Mouse (Mus musculus) kidney, embryonic 14.5 days (tissue): ENCODE measurements around the gene Ano4. TPM values are rescaled to one million over a fixed set of nuclear protein-coding genes. Genes with fewer than 3 reads are reported as not detected.
"Not testable (repeated sequence)": the region's sequence is repeated elsewhere in the genome, so short reads cannot be mapped to it uniquely, and the experiment has no call there.

ENCODE experiments used
- ATAC-seq: fragments of 200-750 bp; cut with Nextera tagmentation; 2 replicates; pipeline ENCODE4 v1.8.0; 2017; ENCODE audit warnings: moderate number of reproducible peaks, mild to moderate bottlenecking, moderate TSS enrichment, moderate library complexity; ENCODE audit not compliant: low FRiP score, low TSS enrichment
- H3K27ac ChIP-seq: fragments of 300-500 bp; sonication (generic); 2 replicates; pipeline ENCODE4 v1.5.1; 2014; ENCODE audit warnings: low read depth, mild to moderate bottlenecking, low read length, moderate library complexity, mixed read lengths
- H3K27me3 ChIP-seq: fragments of 300-500 bp; sonication (generic); 2 replicates; pipeline ENCODE4 v1.6.1; 2014; ENCODE audit warnings: mild to moderate bottlenecking, low read length; ENCODE audit not compliant: control insufficient read depth, insufficient read depth
- H3K36me3 ChIP-seq: fragments of 300-500 bp; sonication (generic); 2 replicates; pipeline ENCODE4 v1.6.1; 2014; ENCODE audit warnings: low read length, mixed read lengths; ENCODE audit not compliant: control insufficient read depth, insufficient read depth
- H3K4me1 ChIP-seq: fragments of 300-500 bp; sonication (generic); 2 replicates; pipeline ENCODE4 v1.6.1; 2014; ENCODE audit warnings: low read length, mixed read lengths; ENCODE audit not compliant: control insufficient read depth, insufficient read depth
- H3K4me2 ChIP-seq: fragments of 300-500 bp; sonication (generic); replicated peaks from 2 replicates; pipeline ENCODE4 v1.6.1; 2014; ENCODE audit warnings: low read depth, mild to moderate bottlenecking, low read length
- H3K4me3 ChIP-seq: fragments of 300-500 bp; sonication (generic); 2 replicates; pipeline ENCODE4 v1.5.1; 2014; ENCODE audit warnings: mild to moderate bottlenecking, low read length
- H3K9ac ChIP-seq: fragments of 300-500 bp; sonication (generic); 2 replicates; pipeline ENCODE4 v1.6.1; 2014; ENCODE audit warnings: low read depth, mild to moderate bottlenecking, low read length, moderate library complexity
- H3K9me3 ChIP-seq: fragments of 300-500 bp; sonication (generic); 2 replicates; pipeline ENCODE4 v1.6.1; 2016; ENCODE audit warnings: low read length; ENCODE audit not compliant: control insufficient read depth
- WGBS: fragments of 180-500 bp; shearing (Covaris S2); extraction: QIAGEN DNeasy Blood & Tissue Kit; methylation state at CpG from one replicate; pipeline ENCODE4 v1.1.7; 2014; 5-methylcytosine and 5-hydroxymethylcytosine counted together
- polyA plus RNA-seq: library from polyadenylated mRNA; unstranded; fragments of >200 nt; fragmentation: Nextera tagmentation; extraction: Ambion mirVana; gene quantifications from 2 replicates; pipeline ENCODE4 v1.2.1, GENCODE M21; 2014

The Ano4 gene
- polyA plus RNA-seq, 1 experiment from 2014 or later = 6.9 TPM

DNA sequence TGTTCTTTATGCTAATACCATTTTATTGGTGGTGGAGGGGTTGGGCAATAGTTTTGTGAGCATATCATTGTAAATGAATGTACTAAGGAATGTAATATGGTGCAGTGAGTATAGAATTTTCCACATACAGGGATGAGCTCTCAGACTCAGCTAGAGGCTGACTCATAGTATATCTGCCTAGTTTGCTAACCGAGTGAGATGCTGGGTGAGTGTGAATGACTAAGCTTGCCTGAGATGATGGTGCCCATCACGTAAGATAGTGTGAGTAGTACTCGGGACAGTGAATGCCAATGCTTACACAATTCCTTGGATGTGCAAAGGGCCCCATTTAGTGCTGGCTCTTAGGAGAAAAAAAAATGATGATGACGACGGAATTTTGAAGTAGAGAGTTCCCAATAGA lies 267.1 kb downstream of the Ano4 start:
- Histone ChIP-seq H3K4me1 (no peaks in the 10 kb centered on the region), H3K27me3 (no peaks in the 10 kb centered on the region), H3K9me3 (no peaks in the 10 kb centered on the region), H3K36me3 (no peaks in the 10 kb centered on the region), H3K27ac (no peak overlapping the region), H3K9ac (no peak overlapping the region), H3K4me2 (no peak overlapping the region), H3K4me3 (no peak overlapping the region)
- no peak for ATAC-seq
- 90% methylated on average over 5 of the region's 5 CpGs for WGBS

DNA sequence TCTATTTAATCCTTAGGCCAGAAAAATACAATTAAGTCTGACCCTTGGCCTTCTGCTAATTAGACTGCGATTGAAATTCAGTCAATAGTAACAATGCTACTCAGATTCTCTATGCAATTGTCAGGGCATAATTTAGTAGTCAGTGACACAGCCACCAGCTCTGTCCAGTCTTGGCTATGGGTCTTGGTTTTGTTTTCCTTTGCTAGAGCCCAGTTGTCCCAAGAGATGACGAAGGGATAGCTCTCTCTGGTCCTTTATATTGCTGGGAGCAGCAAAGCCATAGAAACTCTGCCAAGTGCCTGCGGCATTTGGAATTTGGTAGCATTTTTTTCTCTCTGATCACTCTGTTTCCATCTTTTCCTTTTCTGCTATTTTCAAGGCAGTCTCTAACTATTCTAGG lies 288.7 kb downstream of the Ano4 start:
- WGBS = 76% methylated on average over 3 of the region's 3 CpGs
- H3K4me2 ChIP-seq = no peak overlapping the region
- H3K9me3 ChIP-seq = no peaks in the 10 kb centered on the region
- H3K27ac ChIP-seq = no peak overlapping the region
- H3K4me1 ChIP-seq = no peaks in the 10 kb centered on the region
- no peak for ATAC-seq
- no peak overlapping the region for H3K9ac ChIP-seq
- H3K36me3 ChIP-seq = no peaks in the 10 kb centered on the region
- H3K4me3 ChIP-seq = no peak overlapping the region
- no peaks in the 10 kb centered on the region for H3K27me3 ChIP-seq

DNA sequence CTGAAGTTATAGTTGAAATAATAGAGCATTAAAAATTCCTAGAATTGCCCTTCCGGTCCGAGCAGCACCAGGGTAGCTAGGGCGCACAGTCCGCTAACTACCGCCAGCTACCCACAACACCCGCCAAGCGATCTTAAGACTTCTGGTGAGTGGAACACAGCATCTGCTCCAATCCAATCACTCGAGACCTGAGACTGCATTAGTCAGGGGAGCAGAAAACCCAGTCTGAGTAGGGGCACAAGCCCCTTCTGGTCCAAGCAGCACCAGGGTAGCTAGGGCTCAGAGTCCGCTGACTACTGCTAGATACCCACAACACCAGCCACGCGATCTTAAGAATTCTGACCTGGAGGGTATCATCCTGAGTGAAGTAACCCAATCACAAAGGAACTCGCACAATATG lies 299.6 kb downstream of the Ano4 start:
- not testable (repeated sequence) for H3K9ac ChIP-seq, ATAC-seq, H3K4me1 ChIP-seq, H3K27me3 ChIP-seq, H3K36me3 ChIP-seq, H3K27ac ChIP-seq, H3K4me3 ChIP-seq, H3K9me3 ChIP-seq, H3K4me2 ChIP-seq
- WGBS = 93% methylated on average over 12 of the region's 12 CpGs

DNA sequence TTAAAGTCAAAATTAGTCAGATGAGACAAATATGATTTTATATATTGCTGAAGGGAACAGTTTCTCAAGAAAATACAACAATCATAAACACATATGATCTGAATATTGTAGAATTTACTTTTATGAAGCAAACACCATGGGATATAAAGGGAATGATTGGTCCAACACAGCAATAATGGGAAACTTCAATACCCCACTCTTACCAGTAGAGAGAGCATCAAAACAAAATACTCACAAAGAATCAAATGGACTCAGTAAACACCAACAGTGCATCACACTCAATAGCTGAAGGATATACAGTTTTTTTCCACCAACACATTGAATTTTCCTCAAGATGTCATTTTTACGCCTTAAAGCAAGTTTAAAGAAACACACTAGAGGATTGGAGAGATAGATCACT lies 300.4 kb downstream of the Ano4 start:
- Histone ChIP-seq H3K4me2 (no peak overlapping the region), H3K9ac (no peak overlapping the region), H3K4me3 (no peak overlapping the region), H3K4me1 (no peaks in the 10 kb centered on the region), H3K27me3 (no peaks in the 10 kb centered on the region), H3K27ac (no peak overlapping the region), H3K9me3 (no peaks in the 10 kb centered on the region), H3K36me3 (no peaks in the 10 kb centered on the region)
- 85% methylated on average over 1 of the region's 1 CpGs for WGBS
- no peak for ATAC-seq

DNA sequence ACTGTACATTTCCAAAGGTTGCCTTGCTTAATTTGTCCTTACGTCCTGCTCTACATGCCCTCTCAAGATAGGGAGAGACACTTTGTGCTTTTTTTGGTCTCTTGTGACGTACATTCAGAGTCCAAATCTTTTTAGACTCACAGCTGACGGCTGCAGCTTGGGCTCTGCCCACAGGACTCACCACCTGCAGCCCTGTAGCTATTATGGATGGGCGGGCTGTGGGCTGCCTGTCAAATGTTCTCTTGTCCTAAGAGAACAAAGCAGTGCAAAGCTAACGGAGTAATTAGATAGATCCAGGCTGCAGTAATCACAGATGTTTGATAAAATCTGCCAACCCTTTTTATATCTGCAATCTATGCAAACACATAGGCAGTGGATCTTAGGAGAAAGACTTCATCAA lies 325.6 kb downstream of the Ano4 start:
- no peak for ATAC-seq
- 64% methylated on average over 5 of the region's 5 CpGs for WGBS
- Histone ChIP-seq H3K36me3 (no peaks in the 10 kb centered on the region), H3K4me1 (no peaks in the 10 kb centered on the region), H3K9me3 (no peaks in the 10 kb centered on the region), H3K9ac (no peak overlapping the region), H3K27ac (no peak overlapping the region), H3K4me2 (no peak overlapping the region), H3K27me3 (no peaks in the 10 kb centered on the region), H3K4me3 (no peak overlapping the region)

DNA sequence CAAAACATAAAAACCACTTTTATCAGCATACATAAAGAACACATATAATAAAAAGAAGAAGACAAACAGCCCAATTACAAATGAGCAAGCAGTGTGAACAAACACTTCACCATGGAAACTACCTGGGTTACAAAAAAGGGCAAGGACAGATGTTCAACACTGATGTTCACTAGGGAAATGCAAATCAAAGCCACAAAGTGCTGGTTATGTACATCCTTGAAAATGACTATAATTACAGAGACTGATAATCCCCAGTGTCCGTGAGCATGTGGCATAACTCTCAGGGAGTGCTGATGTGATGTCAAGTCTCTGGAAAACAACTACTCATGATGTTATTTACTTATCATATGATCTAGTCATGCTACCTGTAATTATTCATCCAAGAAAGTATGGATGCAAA lies 336.3 kb downstream of the Ano4 start:
- no peak overlapping the region for H3K4me3 ChIP-seq
- no peak overlapping the region for H3K27ac ChIP-seq
- H3K36me3 ChIP-seq = no peaks in the 10 kb centered on the region
- no peaks in the 10 kb centered on the region for H3K9me3 ChIP-seq
- no peak overlapping the region for H3K9ac ChIP-seq
- H3K27me3 ChIP-seq = no peaks in the 10 kb centered on the region
- ATAC-seq = no peak
- no peaks in the 10 kb centered on the region for H3K4me1 ChIP-seq
- H3K4me2 ChIP-seq = no peak overlapping the region
- 97% methylated on average over 1 of the region's 1 CpGs for WGBS

DNA sequence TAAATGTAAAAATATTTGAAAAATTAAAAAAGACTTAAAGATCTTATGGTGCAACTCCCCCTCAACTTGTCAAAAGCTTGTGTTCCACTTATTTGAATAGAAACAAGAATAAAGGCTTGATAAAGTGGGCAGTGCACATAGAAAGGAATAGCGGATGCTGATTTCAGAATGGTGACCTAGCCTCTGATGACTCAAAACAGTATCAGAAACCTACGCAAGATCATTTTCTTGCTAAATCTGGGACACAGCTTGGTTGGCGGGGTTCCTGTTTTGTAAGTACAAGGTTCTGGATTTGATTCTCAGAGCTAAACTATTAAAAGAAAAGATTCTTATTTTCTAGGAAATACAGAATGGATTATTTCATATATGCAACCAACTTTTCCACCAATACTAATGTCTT lies 340.0 kb downstream of the Ano4 start:
- Histone ChIP-seq H3K4me1 (no peaks in the 10 kb centered on the region), H3K36me3 (no peaks in the 10 kb centered on the region), H3K4me3 (no peak overlapping the region), H3K27ac (no peak overlapping the region), H3K4me2 (no peak overlapping the region), H3K9ac (no peak overlapping the region), H3K27me3 (no peaks in the 10 kb centered on the region), H3K9me3 (no peaks in the 10 kb centered on the region)
- no peak for ATAC-seq
- 95% methylated on average over 3 of the region's 3 CpGs for WGBS

DNA sequence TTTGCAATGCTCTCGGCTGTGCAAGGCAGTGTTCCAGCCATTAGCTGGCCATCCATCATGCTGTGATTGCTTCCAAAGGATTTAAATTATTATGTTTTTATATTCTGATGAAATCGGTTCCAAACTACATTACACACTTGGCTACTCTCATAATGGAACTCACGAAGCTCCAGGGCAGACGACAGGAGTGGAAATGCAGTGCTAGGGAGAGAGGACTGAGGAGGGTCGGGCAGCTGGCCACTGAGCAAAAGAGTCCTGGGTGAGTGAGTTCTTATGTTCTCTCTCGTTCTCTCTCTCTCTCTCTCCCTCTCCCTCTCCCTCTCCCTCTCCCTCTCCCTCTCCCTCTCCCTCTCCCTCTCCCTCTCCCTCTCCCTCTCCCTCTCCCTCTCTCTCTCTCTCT lies 357.6 kb downstream of the Ano4 start:
- no peaks in the 10 kb centered on the region for H3K36me3 ChIP-seq
- H3K4me2 ChIP-seq = no peak overlapping the region
- H3K4me3 ChIP-seq = no peak overlapping the region
- no peaks in the 10 kb centered on the region for H3K27me3 ChIP-seq
- H3K27ac ChIP-seq = no peak overlapping the region
- 49% methylated on average over 6 of the region's 6 CpGs for WGBS
- ATAC-seq = no peak
- H3K9ac ChIP-seq = no peak overlapping the region
- H3K9me3 ChIP-seq = no peaks in the 10 kb centered on the region
- H3K4me1 ChIP-seq = no peaks in the 10 kb centered on the region

DNA sequence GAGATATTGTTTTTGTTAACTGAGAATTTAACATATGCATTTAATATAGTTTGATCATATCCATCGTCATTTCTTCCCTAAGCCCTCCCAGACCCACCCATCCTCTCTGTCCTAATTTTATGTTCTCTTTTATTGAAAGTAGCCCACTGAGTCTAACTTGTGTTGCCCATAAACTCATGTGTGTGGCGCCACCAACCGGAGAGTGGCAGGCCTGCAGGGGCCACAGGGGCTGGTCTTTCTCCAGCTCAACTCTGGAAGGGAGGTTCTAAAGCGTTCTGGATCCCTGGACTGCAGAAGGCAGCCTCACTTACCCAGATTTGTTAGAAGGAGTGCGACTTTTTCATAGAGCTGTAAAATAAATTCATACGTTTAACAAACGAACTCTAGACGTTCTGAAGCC lies 361.1 kb downstream of the Ano4 start:
- H3K36me3 ChIP-seq = no peaks in the 10 kb centered on the region
- H3K9me3 ChIP-seq = no peaks in the 10 kb centered on the region
- no peak overlapping the region for H3K9ac ChIP-seq
- ATAC-seq = no peak
- WGBS = 35% methylated on average over 8 of the region's 8 CpGs
- H3K27me3 ChIP-seq = no peaks in the 10 kb centered on the region
- H3K4me1 ChIP-seq = no peaks in the 10 kb centered on the region
- H3K27ac ChIP-seq = no peak overlapping the region
- no peak overlapping the region for H3K4me2 ChIP-seq
- no peak overlapping the region for H3K4me3 ChIP-seq

DNA sequence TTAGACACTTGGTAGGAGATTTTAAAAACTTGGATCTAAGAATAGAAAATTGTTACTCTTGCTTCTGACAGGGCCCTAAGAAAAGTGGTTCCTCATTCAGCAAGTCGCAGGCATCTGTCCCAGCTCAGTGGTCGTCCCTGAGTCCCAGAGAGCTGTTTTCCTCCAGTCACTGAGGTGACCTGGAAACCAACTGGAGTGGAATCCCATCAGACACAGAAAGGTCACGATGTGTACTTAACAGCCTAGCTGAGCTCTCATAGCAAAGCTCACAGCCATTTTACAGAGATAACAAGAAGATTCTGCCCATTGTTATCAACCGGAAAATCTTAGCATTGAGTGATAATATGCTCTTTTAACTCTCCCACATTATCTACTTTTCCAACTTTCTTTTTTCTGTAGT lies 365.1 kb downstream of the Ano4 start:
- WGBS = 80% methylated on average over 4 of the region's 4 CpGs
- no peak overlapping the region for H3K27ac ChIP-seq
- H3K36me3 ChIP-seq = no peaks in the 10 kb centered on the region
- H3K4me1 ChIP-seq = no peaks in the 10 kb centered on the region
- H3K27me3 ChIP-seq = no peaks in the 10 kb centered on the region
- no peaks in the 10 kb centered on the region for H3K9me3 ChIP-seq
- H3K4me3 ChIP-seq = no peak overlapping the region
- ATAC-seq = no peak
- no peak overlapping the region for H3K4me2 ChIP-seq
- H3K9ac ChIP-seq = no peak overlapping the region
